In genomic region chr2:118599087-118599486, GRCm38 (mm10) we compare ENCODE assay signal across 7 mouse cellular contexts. TPM values are rescaled to one million over a fixed set of nuclear protein-coding genes. Genes with fewer than 3 reads are reported as not detected.
DNase-seq lines count a peak whose midpoint lies in the region; ATAC-seq and TF ChIP-seq lines count a peak whose summit lies in the region.

No protein-coding gene starts in this region.

- H3K36me3 ChIP-seq in G1E (replicated peaks): peaks cover 41% of the 10 kb centered on the region
- peaks cover 44% of the 10 kb centered on the region for H3K36me3 ChIP-seq in hindbrain, embryonic 10.5 days
- H3K36me3 ChIP-seq in midbrain, embryonic 10.5 days: peaks cover 44% of the 10 kb centered on the region

- no peaks in the 10 kb centered on the region; the same call in 1 of the 2 replicates for H3K27me3 ChIP-seq in G1E (ENCODE audit: insufficient read depth, low read length)
- no peaks in the 10 kb centered on the region for H3K27me3 ChIP-seq in hindbrain, embryonic 10.5 days (ENCODE audit: insufficient read depth, poor library complexity, severe bottlenecking)
- no peaks in the 10 kb centered on the region for H3K27me3 ChIP-seq in midbrain, embryonic 10.5 days (ENCODE audit: low read depth, poor library complexity, severe bottlenecking)

- peak; percentile 16 for DNase-seq in CD4-positive helper T cell, adult 2 months (ENCODE audit: low read depth, low spot score)
- no peak for DNase-seq in G1E (ENCODE audit: low spot score)
- peak; percentile 7 for DNase-seq in hindbrain, embryonic 10.5 days (ENCODE audit: low spot score)
- no peak for DNase-seq in midbrain, embryonic 10.5 days (ENCODE audit: low spot score)
- DNase-seq in layer of hippocampus, adult 11-12 months (ENCODE audit: low spot score): no peak
- DNase-seq in cerebellum, postnatal 25 days: no peak
- no peak for DNase-seq in kidney, adult 18-20 months

- peak overlapping the region; percentile 89 for H3K27ac ChIP-seq in hindbrain, embryonic 10.5 days
- H3K27ac ChIP-seq in midbrain, embryonic 10.5 days (replicated peaks): peak overlapping the region; percentile 90; the same call in 1 of the 2 replicates

- WGBS in hindbrain, embryonic 10.5 days: 47% methylated on average over 5 of the region's 5 CpGs
- WGBS in midbrain, embryonic 10.5 days: 58% methylated on average over 5 of the region's 5 CpGs

- ATAC-seq in G1E (ENCODE audit: extremely low read depth, insufficient number of reproducible peaks, low FRiP score, poor library complexity, severe bottlenecking): no peak

- no peaks in the 10 kb centered on the region for H3K9me3 ChIP-seq in G1E (replicated peaks)
- no peaks in the 10 kb centered on the region for H3K9me3 ChIP-seq in hindbrain, embryonic 10.5 days
- H3K9me3 ChIP-seq in midbrain, embryonic 10.5 days (replicated peaks): no peaks in the 10 kb centered on the region

- H3K4me1 ChIP-seq in G1E (ENCODE audit: insufficient read depth, low read depth, low read length): peaks cover 39% of the 10 kb centered on the region
- peaks cover 34% of the 10 kb centered on the region for H3K4me1 ChIP-seq in hindbrain, embryonic 10.5 days (replicated peaks)
- peaks cover 27% of the 10 kb centered on the region for H3K4me1 ChIP-seq in midbrain, embryonic 10.5 days

- H3K4me3 ChIP-seq in G1E (ENCODE audit: low read depth, low read length): peak overlapping the region; percentile 88
- peak overlapping the region; percentile 87 for H3K4me3 ChIP-seq in hindbrain, embryonic 10.5 days
- H3K4me3 ChIP-seq in midbrain, embryonic 10.5 days: peak overlapping the region; percentile 68

- no peak for TF ChIP-seq CTCF in G1E (IDR thresholded peaks at IDR 0.05; ENCODE audit: low read depth, low read length)

RNA-seq across cellular contexts. Expression of gene Bub1b, which starts 1.1 kb away (rescaled TPM):
- 69.8 and 75.1 TPM in 2 replicates for total RNA-seq in G1E (2014; fragmentation: Nextera tagmentation)
- 110 and 126 TPM in 2 replicates for total RNA-seq in G1E (2017)
- 21.1 and 26.3 TPM in 2 replicates for polyA plus RNA-seq in G1E (2012)
- 98.9 and 137 TPM in 2 replicates for polyA plus RNA-seq in hindbrain, embryonic 10.5 days (2016; fragmentation: Nextera tagmentation; extraction: Ambion mirVana)
- polyA plus RNA-seq in midbrain, embryonic 10.5 days (2016; fragmentation: Nextera tagmentation; extraction: Ambion mirVana): 146 and 150 TPM in 2 replicates

RNA-seq across cellular contexts. Expression of gene Bmf, which starts 49.6 kb away (rescaled TPM):
- total RNA-seq in G1E (2014; fragmentation: Nextera tagmentation): not detected in 2 replicates
- 0.16 TPM in 1 of 2 replicates, not detected in the other for total RNA-seq in G1E (2017)
- polyA plus RNA-seq in G1E (2012): 0.17 TPM in 1 of 2 replicates, not detected in the other
- 4.8 and 4.9 TPM in 2 replicates for polyA plus RNA-seq in hindbrain, embryonic 10.5 days (2016; fragmentation: Nextera tagmentation; extraction: Ambion mirVana)
- polyA plus RNA-seq in midbrain, embryonic 10.5 days (2016; fragmentation: Nextera tagmentation; extraction: Ambion mirVana): 2.9 and 3.0 TPM in 2 replicates

Comparison
In these comparisons a context has a peak if more than half of its experiments do, and no peak if none do; other contexts are left out.
1. DNase-seq: peak in CD4-positive helper T cell, adult 2 months (single experiment) and hindbrain, embryonic 10.5 days (single experiment); none in G1E (single experiment), midbrain, embryonic 10.5 days (single experiment), layer of hippocampus, adult 11-12 months (single experiment), cerebellum, postnatal 25 days (0 of 2) and kidney, adult 18-20 months (single experiment).
2. Peak in every context shown above with its lines, with median percentiles within 50 percentile points of each other: H3K4me3 ChIP-seq.